Mouse (Mus musculus): Measurements from ENCODE around the gene Raly. TPM values are rescaled to one million over a fixed set of nuclear protein-coding genes. Genes with fewer than 3 reads are reported as not detected.

The Raly gene
- total and polyA plus RNA-seq, 3 experiments, result 214 to 334 (median 277) TPM

DNA sequence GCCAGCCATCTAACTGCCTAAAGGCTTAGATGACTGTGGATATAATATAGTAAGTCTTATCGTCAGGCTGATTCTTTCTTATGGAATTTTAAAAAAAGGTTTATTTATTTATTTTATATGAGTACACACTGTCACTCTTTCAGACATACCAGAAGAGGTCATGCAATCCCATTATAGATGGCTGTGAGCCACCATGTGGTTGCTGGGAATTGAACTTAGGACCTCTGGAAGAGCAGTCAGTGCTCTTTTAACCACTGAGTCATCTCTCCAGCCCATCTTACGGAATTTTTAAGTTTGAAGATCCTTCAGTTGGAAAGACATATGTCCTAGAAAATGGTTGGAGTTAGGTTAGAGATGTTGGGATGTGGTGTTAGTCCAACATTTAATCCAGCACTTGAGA is 22.5 kb downstream of the Raly start:
- H3K4me1 ChIP-seq (ENCODE audit: control insufficient read depth in 1 of 2, insufficient read depth in 2 of 2), result peaks cover 3 to 53% of the 10 kb centered on the region in 2 experiments; a peak in 2 of 4 replicates
- no peaks in the 10 kb centered on the region for H3K9me3 ChIP-seq (replicated peaks; ENCODE audit: low read length)
- no peak for DNase-seq (ENCODE audit: extremely low read depth)
- no peak overlapping the region for H3K27ac ChIP-seq (ENCODE audit: insufficient read depth, low read depth)
- H3K27me3 ChIP-seq (replicated peaks), result no peaks in the 10 kb centered on the region
- no peak overlapping the region for H3K4me2 ChIP-seq (ENCODE audit: insufficient read depth, low read depth, poor library complexity, severe bottlenecking)
- in situ Hi-C loops (cut with MboI; ENCODE audit: low pct_ligation_motif_present, low pct_unique_long_range_greater_than_20kb, low sequenced_read_pairs) (no loop called here), dilution Hi-C loops (cut with MboI; ENCODE audit: extremely low pct_ligation_motif_present, extremely low pct_unique_long_range_greater_than_20kb, low sequenced_read_pairs) (no loop called here)
- H3K36me3 ChIP-seq (replicated peaks in 1 of 2; ENCODE audit: control insufficient read depth in 1 of 2, insufficient read depth in 1 of 2, low read length in 1 of 2), result peaks cover 0 to 22% of the 10 kb centered on the region in 2 experiments
- no peak overlapping the region for H3K4me3 ChIP-seq (replicated peaks in 1 of 3; ENCODE audit: low read depth in 2 of 3, low read length in 2 of 3, poor library complexity in 1 of 3)
- H3K79me2 ChIP-seq (replicated peaks; ENCODE audit: control insufficient read depth, extremely low read depth, insufficient read depth, poor library complexity, severe bottlenecking), result peaks cover 59% of the 10 kb centered on the region
- no peak overlapping the region for H3K9ac ChIP-seq (ENCODE audit: insufficient read depth, low read depth)
- TF ChIP-seq MYC (IDR thresholded peaks at IDR 0.05; ENCODE audit: low read depth, low read length) (no peak), NELFE (IDR thresholded peaks at IDR 0.05; ENCODE audit: low read depth, low read length) (no peak), MAX (IDR thresholded peaks at IDR 0.05; ENCODE audit: low read length) (no peak), ZMIZ1 (IDR thresholded peaks at IDR 0.05; ENCODE audit: low read depth, low read length) (no peak), GABPA (IDR thresholded peaks at IDR 0.05; ENCODE audit: insufficient replicate concordance, low read depth, low read length) (no peak), PAX5 (IDR thresholded peaks at IDR 0.05; ENCODE audit: low read length) (no peak), E2F4 (IDR thresholded peaks at IDR 0.05; ENCODE audit: insufficient replicate concordance, low read depth, low read length) (no peak), RAD21 (IDR thresholded peaks at IDR 0.05; ENCODE audit: low read depth, low read length) (no peak), MAZ (IDR thresholded peaks at IDR 0.05; ENCODE audit: low read depth, low read length) (no peak), IRF4 (IDR thresholded peaks at IDR 0.05; ENCODE audit: low read depth, low read length) (no peak), CHD2 (IDR thresholded peaks at IDR 0.05; ENCODE audit: low read length) (no peak), JUN (IDR thresholded peaks at IDR 0.05; ENCODE audit: insufficient read depth, low read depth, low read length) (no peak), TBP (conservative IDR thresholded peaks at IDR 0.05; ENCODE audit: low read depth, low read length) (no peak), TCF12 (IDR thresholded peaks at IDR 0.05; ENCODE audit: low read depth, low read length) (no peak), MEF2A (IDR thresholded peaks at IDR 0.05; ENCODE audit: borderline replicate concordance, low read depth, low read length) (no peak)

DNA sequence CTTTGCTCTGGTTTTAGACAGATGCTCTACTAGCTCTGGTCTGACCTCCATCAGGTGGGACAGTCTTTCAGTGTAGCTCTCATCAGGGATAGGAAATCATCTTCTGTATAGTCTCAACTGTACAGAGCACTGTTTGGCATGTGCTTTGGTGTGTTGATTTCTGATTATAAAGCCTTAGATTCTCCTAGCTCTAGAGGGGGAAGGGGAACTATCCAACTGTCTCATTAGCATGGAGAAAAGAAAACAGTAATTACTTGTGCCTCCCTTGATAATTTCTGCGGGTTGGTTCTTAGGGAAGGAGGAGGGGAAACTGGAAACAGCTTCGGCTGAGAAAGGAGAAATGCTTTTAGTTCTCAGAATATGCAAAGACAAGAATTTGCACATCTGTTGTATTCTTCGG is 26.2 kb downstream of the Raly start:
- Histone ChIP-seq H3K36me3 (replicated peaks in 1 of 2; ENCODE audit: control insufficient read depth in 1 of 2, insufficient read depth in 1 of 2, low read length in 1 of 2) (peaks cover 0 to 30% of the 10 kb centered on the region in 2 experiments), H3K4me2 (ENCODE audit: insufficient read depth, low read depth, poor library complexity, severe bottlenecking) (no peak overlapping the region), H3K27ac (ENCODE audit: insufficient read depth, low read depth) (no peak overlapping the region), H3K27me3 (replicated peaks) (no peaks in the 10 kb centered on the region), H3K9ac (ENCODE audit: insufficient read depth, low read depth) (no peak overlapping the region), H3K9me3 (replicated peaks; ENCODE audit: low read length) (no peaks in the 10 kb centered on the region), H3K79me2 (replicated peaks; ENCODE audit: control insufficient read depth, extremely low read depth, insufficient read depth, poor library complexity, severe bottlenecking) (peaks cover 71% of the 10 kb centered on the region), H3K4me3 (replicated peaks in 1 of 3; ENCODE audit: low read depth in 2 of 3, low read length in 2 of 3, poor library complexity in 1 of 3) (no peak overlapping the region), H3K4me1 (ENCODE audit: control insufficient read depth in 1 of 2, insufficient read depth in 2 of 2) (peaks cover 3 to 58% of the 10 kb centered on the region in 2 experiments; a peak in 2 of 4 replicates)
- TF ChIP-seq ZKSCAN1 (IDR thresholded peaks at IDR 0.05; ENCODE audit: borderline replicate concordance, low read depth, low read length) (no peak), JUND (conservative IDR thresholded peaks at IDR 0.05; ENCODE audit: low read depth, low read length) (no peak), NRF1 (IDR thresholded peaks at IDR 0.05; ENCODE audit: low read depth, low read length) (no peak), NELFE (IDR thresholded peaks at IDR 0.05; ENCODE audit: low read depth, low read length) (no peak), CHD1 (IDR thresholded peaks at IDR 0.05; ENCODE audit: low read depth, low read length) (no peak), USF1 (IDR thresholded peaks at IDR 0.05; ENCODE audit: low read depth, low read length) (no peak), TBP (conservative IDR thresholded peaks at IDR 0.05; ENCODE audit: low read depth, low read length) (no peak), MXI1 (IDR thresholded peaks at IDR 0.05; ENCODE audit: low read depth, low read length) (no peak)
- no peak for DNase-seq (ENCODE audit: extremely low read depth)
- in situ Hi-C loops (cut with MboI; ENCODE audit: low pct_ligation_motif_present, low pct_unique_long_range_greater_than_20kb, low sequenced_read_pairs) (no loop called here), dilution Hi-C loops (cut with MboI; ENCODE audit: extremely low pct_ligation_motif_present, extremely low pct_unique_long_range_greater_than_20kb, low sequenced_read_pairs) (no loop called here)
